Mouse (Mus musculus) MEL (cell line): ENCODE results near the gene Gpnmb. TPM values are rescaled to one million over a fixed set of nuclear protein-coding genes. Genes with fewer than 3 reads are reported as not detected.

Experiments
- DNase-seq: peaks from one replicate; pipeline ENCODE4 v3.0.0; 2011; ENCODE audit warnings: low read depth, low spot score
- H3K27ac ChIP-seq: 2 replicates; pipeline ENCODE4 v1.5.1; 2012; ENCODE audit warnings: low read depth, mild to moderate bottlenecking, control low read depth, low read length, moderate library complexity; ENCODE audit not compliant: control insufficient read depth
- H3K27me3 ChIP-seq, 2 experiments: fragments of 150-350 bp in 1 of 2; sonication (generic) in 1 of 2; 2 replicates each; pipeline ENCODE4 v1.6.1; 2012; ENCODE audit warnings: low read length in 2 of 2, mild to moderate bottlenecking in 2 of 2, improper control_type of control experiment in 1 of 2, moderate library complexity in 1 of 2; ENCODE audit not compliant: insufficient read depth in 2 of 2, control insufficient read depth in 1 of 2
- H3K36me3 ChIP-seq, 2 experiments: 2 replicates each; pipeline ENCODE4 v1.6.1; 2012 to 2014; ENCODE audit warnings: low read length in 2 of 2, improper control_type of control experiment in 1 of 2, inconsistent platforms in 1 of 2, mild to moderate bottlenecking in 1 of 2; ENCODE audit not compliant: insufficient read depth in 2 of 2, control insufficient read depth in 1 of 2
- H3K4me1 ChIP-seq, 2 experiments: fragments of 150-350 bp in 1 of 2; sonication (generic) in 1 of 2; 2 replicates each; pipeline ENCODE4 v1.6.1; 2012; ENCODE audit warnings: low read length in 2 of 2, improper control_type of control experiment in 1 of 2, mild to moderate bottlenecking in 1 of 2; ENCODE audit not compliant: insufficient read depth in 2 of 2, control insufficient read depth in 1 of 2
- H3K4me3 ChIP-seq, 2 experiments: fragments of 150-350 bp in 1 of 2; sonication (generic) in 1 of 2; 2 replicates each; pipeline ENCODE4 v1.5.1; 2012; ENCODE audit warnings: low read depth in 2 of 2, low read length in 2 of 2, mild to moderate bottlenecking in 2 of 2, moderate library complexity in 2 of 2, control low read depth in 1 of 2, improper control_type of control experiment in 1 of 2; ENCODE audit not compliant: control insufficient read depth in 1 of 2, insufficient read depth in 1 of 2
- H3K79me2 ChIP-seq: 2 replicates; pipeline ENCODE4 v1.6.1; 2012; ENCODE audit warnings: mild to moderate bottlenecking, low read length, moderate library complexity; ENCODE audit not compliant: control insufficient read depth, poor library complexity, insufficient read depth
- H3K9ac ChIP-seq: 2 replicates; pipeline ENCODE4 v1.6.1; 2012; ENCODE audit warnings: low read depth, mild to moderate bottlenecking, control low read depth, low read length, moderate library complexity; ENCODE audit not compliant: control insufficient read depth, poor library complexity, severe bottlenecking
- H3K9me3 ChIP-seq: fragments of 150-350 bp; sonication (generic); replicated peaks from 2 replicates; pipeline ENCODE4 v1.6.1; 2012; ENCODE audit warnings: mild to moderate bottlenecking, low read length, improper control_type of control experiment, moderate library complexity; ENCODE audit not compliant: insufficient read depth
- BHLHE40 ChIP-seq: IDR thresholded peaks from 2 replicates; pipeline ENCODE4 v1.6.1; 2012; ENCODE audit warnings: low read depth, mild to moderate bottlenecking, inconsistent platforms, low read length, improper control_type of control experiment, borderline replicate concordance
- CHD2 ChIP-seq: IDR thresholded peaks from 2 replicates; pipeline ENCODE4 v1.6.1; 2011; ENCODE audit warnings: low read length, improper control_type of control experiment
- CTCF ChIP-seq, 3 experiments: IDR thresholded peaks in 2 of 3; conservative IDR thresholded peaks in 1 of 3; 2 replicates each; pipeline ENCODE4 v1.5.1; 2011 to 2012; ENCODE audit warnings: low read length in 3 of 3, low read depth in 2 of 3, mild to moderate bottlenecking in 2 of 3, improper control_type of control experiment in 1 of 3, inconsistent platforms in 1 of 3, mixed read lengths in 1 of 3, moderate library complexity in 1 of 3; ENCODE audit not compliant: control insufficient read depth in 1 of 3, insufficient read depth in 1 of 3, poor library complexity in 1 of 3, severe bottlenecking in 1 of 3
- E2F4 ChIP-seq: IDR thresholded peaks from 2 replicates; pipeline ENCODE4 v1.6.1; 2011; ENCODE audit warnings: low read depth, low read length, improper control_type of control experiment, borderline replicate concordance
- ELF1 ChIP-seq: IDR thresholded peaks from 2 replicates; pipeline ENCODE4 v1.6.1; 2014; ENCODE audit warnings: low read depth, mild to moderate bottlenecking, inconsistent platforms, low read length, improper control_type of control experiment, moderate library complexity
- GABPA ChIP-seq: IDR thresholded peaks from 2 replicates; pipeline ENCODE4 v1.6.1; 2012; ENCODE audit warnings: low read depth, mild to moderate bottlenecking, inconsistent platforms, low read length, improper control_type of control experiment, moderate library complexity
- GATA1 ChIP-seq: IDR thresholded peaks from 2 replicates; pipeline ENCODE4 v1.6.1; 2011; ENCODE audit warnings: low read depth, low read length, improper control_type of control experiment
- MAFK ChIP-seq: IDR thresholded peaks from 2 replicates; pipeline ENCODE4 v1.6.1; 2011; ENCODE audit warnings: low read depth, mild to moderate bottlenecking, low read length, improper control_type of control experiment, borderline replicate concordance
- MAX ChIP-seq: IDR thresholded peaks from 2 replicates; pipeline ENCODE4 v1.6.1; 2011; ENCODE audit warnings: low read length, improper control_type of control experiment
- MAZ ChIP-seq: IDR thresholded peaks from 2 replicates; pipeline ENCODE4 v1.6.1; 2012; ENCODE audit warnings: low read depth, mild to moderate bottlenecking, inconsistent platforms, low read length, improper control_type of control experiment
- MEF2A ChIP-seq: IDR thresholded peaks from 2 replicates; pipeline ENCODE4 v1.6.1; 2014; ENCODE audit warnings: low read depth, mild to moderate bottlenecking, inconsistent platforms, low read length, improper control_type of control experiment; ENCODE audit not compliant: poor library complexity, insufficient replicate concordance, severe bottlenecking; ENCODE audit errors: extremely low read depth
- MYB ChIP-seq: IDR thresholded peaks from 2 replicates; pipeline ENCODE4 v1.6.1; 2011; ENCODE audit warnings: mild to moderate bottlenecking, low read depth, low read length, improper control_type of control experiment
- MYC ChIP-seq: IDR thresholded peaks from 2 replicates; pipeline ENCODE4 v1.6.1; 2011; ENCODE audit warnings: low read depth, mild to moderate bottlenecking, low read length, improper control_type of control experiment, moderate library complexity
- POLR2AphosphoS2 ChIP-seq: IDR thresholded peaks from 2 replicates; pipeline ENCODE4 v1.6.1; 2011; ENCODE audit warnings: low read length, improper control_type of control experiment
- POLR2AphosphoS5 ChIP-seq: IDR thresholded peaks from 2 replicates; pipeline ENCODE4 v1.6.1; 2012; ENCODE audit warnings: low read depth, borderline replicate concordance, mild to moderate bottlenecking, inconsistent platforms, low read length, moderate library complexity, mixed read lengths
- SMC3 ChIP-seq: IDR thresholded peaks from 2 replicates; pipeline ENCODE4 v1.6.1; 2011; ENCODE audit warnings: low read depth, low read length, improper control_type of control experiment
- TBP ChIP-seq: IDR thresholded peaks from 2 replicates; pipeline ENCODE4 v1.8.0; 2011; ENCODE audit warnings: low read depth, low read length, improper control_type of control experiment
- TCF12 ChIP-seq: IDR thresholded peaks from 2 replicates; pipeline ENCODE4 v1.6.1; 2014; ENCODE audit warnings: low read depth, mild to moderate bottlenecking, inconsistent platforms, low read length, improper control_type of control experiment, moderate library complexity
- UBTF ChIP-seq: IDR thresholded peaks from 2 replicates; pipeline ENCODE4 v1.6.1; 2012; ENCODE audit warnings: low read depth, mild to moderate bottlenecking, inconsistent platforms, low read length, improper control_type of control experiment, moderate library complexity, borderline replicate concordance; ENCODE audit not compliant: insufficient read depth
- USF2 ChIP-seq, 2 experiments: IDR thresholded peaks; 2 replicates each; pipeline ENCODE4 v1.6.1; 2011 to 2012; ENCODE audit warnings: improper control_type of control experiment in 2 of 2, low read length in 2 of 2, borderline replicate concordance in 1 of 2, inconsistent platforms in 1 of 2, low read depth in 1 of 2, mild to moderate bottlenecking in 1 of 2; ENCODE audit not compliant: insufficient read depth in 1 of 2
- polyA plus RNA-seq, 2 experiments: library from polyadenylated mRNA; stranded (reverse) in 1 of 2; unstranded in 1 of 2; fragments of >175 nt in 1 of 2; fragments of >200 nt in 1 of 2; gene quantifications; 2 replicates each; pipeline versions ENCODE4 v1.2.1 to v1.2.4; 2012; ENCODE audit warnings: low replicate concordance in 2 of 2, low read depth in 1 of 2; ENCODE audit not compliant: insufficient read length in 2 of 2, insufficient read depth in 1 of 2, missing spikeins in 1 of 2
- total RNA-seq: library from RNA; depleted of rRNA; stranded (reverse); fragments of 300-350 nt; gene quantifications from 2 replicates; pipeline ENCODE4 v1.2.3, GENCODE M21; 2012

Gpnmb gene
- total and polyA plus RNA-seq, 3 experiments = not detected

- no peaks in the 10 kb centered on the region for H3K9me3 ChIP-seq
- no peak for DNase-seq
- H3K27ac ChIP-seq = no peak overlapping the region
- TF ChIP-seq GATA1 (no peak), MAFK (no peak), POLR2AphosphoS2 (no peak), TCF12 (no peak), MYB (no peak), UBTF (no peak), CHD2 (no peak), MAZ (no peak), SMC3 (no peak), MAX (no peak), CTCF (IDR thresholded peaks at IDR 0.05 in 2 of 3, conservative IDR thresholded peaks at IDR 0.05 in 1 of 3; ENCODE audit: control insufficient read depth in 1 of 3, insufficient read depth in 1 of 3, low read depth in 2 of 3, low read length in 3 of 3, poor library complexity in 1 of 3, severe bottlenecking in 1 of 3) (no peak), USF2 (IDR thresholded peaks at IDR 0.05; ENCODE audit: borderline replicate concordance in 1 of 2, insufficient read depth in 1 of 2, low read depth in 1 of 2, low read length in 2 of 2) (no peak), BHLHE40 (no peak), ELF1 (no peak)
- H3K4me1 ChIP-seq = no peaks in the 10 kb centered on the region
- H3K79me2 ChIP-seq = no peaks in the 10 kb centered on the region
- no peaks in the 10 kb centered on the region for H3K36me3 ChIP-seq
- H3K4me3 ChIP-seq = no peak overlapping the region
- no peak overlapping the region for H3K9ac ChIP-seq
- H3K27me3 ChIP-seq = no peaks in the 10 kb centered on the region; a peak in 3 of 4 replicates
These were observed 18.9 kb downstream of the Gpnmb start for GRCm38 (mm10) chr6:49055256-49055733.

GRCm38 (mm10) chr6:49056009-49056408, 19.7 kb downstream of the Gpnmb start:
- no peak overlapping the region for H3K4me3 ChIP-seq
- no peaks in the 10 kb centered on the region for H3K79me2 ChIP-seq
- H3K27ac ChIP-seq = no peak overlapping the region
- H3K36me3 ChIP-seq = no peaks in the 10 kb centered on the region
- TF ChIP-seq E2F4 = no peak
- TF ChIP-seq GABPA = no peak
- TF ChIP-seq MEF2A = no peak
- TF ChIP-seq MYB = no peak
- no peak for TF ChIP-seq POLR2AphosphoS5
- no peak for TF ChIP-seq MYC
- TF ChIP-seq TBP = no peak
- TF ChIP-seq ELF1 = no peak
- H3K9me3 ChIP-seq = no peaks in the 10 kb centered on the region
- H3K4me1 ChIP-seq = no peaks in the 10 kb centered on the region
- no peak for DNase-seq
- H3K27me3 ChIP-seq = no peaks in the 10 kb centered on the region; a peak in 3 of 4 replicates
- no peak overlapping the region for H3K9ac ChIP-seq
